Mouse (Mus musculus) cerebellum, adult 9-11 months (tissue): ENCODE data around the gene Ttc39b.

ENCODE experiments used
- DNase-seq: peaks from one replicate; pipeline ENCODE4 v3.0.0; 2022

The Ttc39b gene

GRCm38 (mm10) chr4:83323910-83324684 lies at the start of gene Ttc39b:
Ttc39b (minus strand) TSS chr4:83324255.
- peak; percentile 94 for DNase-seq

DNA sequence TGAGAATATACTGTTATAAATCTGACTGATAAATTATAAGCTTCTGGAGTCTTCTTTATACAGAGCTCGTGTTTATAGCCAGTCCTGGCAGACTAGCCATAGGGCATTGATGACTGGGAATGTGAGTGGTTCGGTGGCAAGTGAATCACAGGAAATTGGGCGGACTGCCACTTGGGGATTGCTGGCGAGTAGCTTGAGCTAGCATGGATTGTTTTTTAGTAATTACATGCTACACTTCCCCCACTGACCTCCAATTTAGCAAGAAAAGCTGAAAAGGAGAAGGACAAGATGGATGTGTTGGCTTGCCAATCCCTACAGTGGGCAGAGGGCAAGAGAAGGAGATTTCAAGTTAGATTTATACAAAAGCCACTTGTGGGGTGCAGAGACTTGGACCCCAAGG lies 49.3 kb upstream of the Ttc39b start:
- DNase-seq: no peak

GRCm38 (mm10) chr4:83357738-83358137 lies 33.7 kb upstream of the Ttc39b start:
- no peak for DNase-seq

DNA sequence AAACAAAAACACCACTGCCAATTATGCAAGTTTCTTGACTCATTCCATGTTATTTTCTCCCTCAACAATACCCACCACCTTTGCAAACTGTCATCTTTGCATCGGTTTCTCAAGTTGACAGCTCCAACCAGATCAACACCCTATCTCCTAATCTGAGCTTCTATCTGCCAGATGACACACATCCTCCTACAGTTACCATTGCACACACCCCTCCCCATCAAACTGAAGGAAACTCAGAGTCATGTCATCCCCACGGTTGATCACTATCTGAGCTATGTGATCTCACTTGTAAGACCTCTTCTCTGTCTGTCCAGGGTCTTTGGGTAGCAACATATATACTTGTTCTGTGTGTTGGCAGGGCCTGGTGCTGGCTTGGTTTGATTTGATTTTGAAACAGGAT lies 30.7 kb upstream of the Ttc39b start:
- DNase-seq: no peak

GRCm38 (mm10) chr4:83353949-83354348 lies 29.9 kb upstream of the Ttc39b start:
- DNase-seq: no peak

DNA sequence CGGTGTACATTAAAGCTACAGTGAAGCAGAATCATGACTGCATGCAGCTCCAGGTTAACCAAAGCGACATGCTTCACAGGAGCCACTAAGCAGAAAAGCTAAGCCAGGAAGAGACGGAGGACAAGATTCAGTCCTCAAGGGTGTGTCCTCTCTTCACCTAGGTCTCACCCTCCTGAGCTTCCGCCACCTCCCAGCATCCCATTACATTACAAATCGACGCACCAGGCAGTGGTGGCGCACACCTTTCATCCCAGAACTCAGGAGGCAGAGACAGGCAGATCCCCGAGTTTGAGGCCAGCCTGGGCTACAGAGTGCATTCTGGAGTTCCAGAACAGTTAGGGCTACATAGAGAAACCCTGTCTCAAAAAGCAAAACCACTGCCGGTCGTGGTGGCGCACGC lies 29.2 kb upstream of the Ttc39b start:
- DNase-seq: no peak

GRCm38 (mm10) chr4:83350719-83351118 lies 26.7 kb upstream of the Ttc39b start:
- peak; percentile 69 for DNase-seq

GRCm38 (mm10) chr4:83348970-83349369 lies 24.9 kb upstream of the Ttc39b start:
- DNase-seq: no peak

DNA sequence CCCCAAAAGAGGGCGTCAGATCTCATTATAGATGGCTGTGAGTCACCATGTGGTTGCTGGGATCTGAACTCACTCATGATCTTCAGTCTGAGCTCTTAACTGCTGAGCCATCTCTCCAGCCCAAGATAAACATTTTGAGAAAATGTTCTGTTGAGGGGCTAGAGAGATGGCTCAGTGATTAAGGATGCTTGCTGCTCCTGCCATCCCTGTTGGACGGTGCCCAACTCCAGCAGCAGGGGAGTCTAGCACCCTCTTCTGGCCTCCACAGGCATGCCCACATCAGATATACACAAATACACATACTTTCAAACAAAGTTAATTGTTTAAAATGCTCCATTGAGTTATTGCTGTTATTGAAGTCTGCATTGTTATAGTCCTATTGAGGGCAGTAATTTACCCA lies 19.8 kb upstream of the Ttc39b start:
- DNase-seq: no peak

- no peak for DNase-seq
These were observed 19.2 kb upstream of the Ttc39b start for GRCm38 (mm10) chr4:83343146-83343823.

DNA sequence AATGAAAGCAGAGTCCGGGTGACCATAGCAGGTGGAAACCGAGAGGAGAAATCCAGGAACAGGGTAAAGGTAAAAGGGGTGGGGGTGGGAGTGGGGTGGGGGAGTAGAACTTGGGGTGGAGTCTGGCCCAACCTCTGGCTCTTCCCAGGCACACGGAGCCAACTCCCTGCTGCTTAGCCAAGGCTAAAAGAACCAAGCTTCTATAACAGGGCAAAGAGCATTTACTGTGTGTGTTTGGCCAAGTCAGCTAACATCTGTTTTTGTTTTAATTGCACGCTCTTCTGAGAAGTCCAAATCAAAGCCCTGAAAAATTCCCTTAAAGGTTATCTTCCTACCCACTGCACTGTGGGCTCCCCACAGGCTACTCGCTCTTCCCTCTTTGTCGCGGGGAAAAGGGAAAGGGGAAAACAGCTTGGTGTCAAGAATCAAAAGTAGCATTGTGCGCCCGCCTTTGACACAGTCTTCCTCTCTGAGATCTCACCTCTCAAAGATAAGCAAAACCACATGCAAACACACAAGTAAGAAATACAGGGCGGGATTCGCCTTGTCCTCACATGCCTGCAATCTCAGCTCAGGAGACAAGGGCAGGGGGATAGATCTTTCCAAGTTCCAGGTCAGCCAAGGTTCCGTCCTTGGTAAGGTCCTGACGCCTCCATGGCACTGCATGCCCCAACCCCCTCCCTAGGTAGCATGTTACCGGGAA lies 18.4 kb upstream of the Ttc39b start:
- no peak for DNase-seq

- no peak for DNase-seq
These were observed 15.3 kb upstream of the Ttc39b start for GRCm38 (mm10) chr4:83339393-83339792.

GRCm38 (mm10) chr4:83337717-83338116 lies 13.7 kb upstream of the Ttc39b start:
- DNase-seq: no peak

DNA sequence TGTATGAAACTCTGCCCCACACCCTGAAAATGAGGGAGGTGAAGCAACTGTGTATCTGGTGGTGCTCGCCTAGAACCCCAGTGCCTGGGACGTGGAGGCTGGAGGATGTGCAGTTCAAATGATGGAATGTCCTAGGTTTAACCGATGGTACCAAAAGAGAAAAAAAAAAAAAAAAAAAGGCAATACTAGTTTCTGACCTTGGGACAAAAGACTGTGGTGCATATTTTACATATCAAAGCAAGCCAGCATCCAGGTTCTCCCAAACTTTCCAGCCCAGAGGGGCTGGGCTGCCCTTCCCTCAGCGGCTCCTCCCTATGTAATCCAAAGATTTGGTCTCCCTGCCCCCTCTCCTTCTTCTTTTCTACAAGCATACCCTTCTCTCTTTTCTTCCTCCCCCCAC lies 6.3 kb upstream of the Ttc39b start:
- no peak for DNase-seq

- DNase-seq: no peak
These were observed 5.6 kb upstream of the Ttc39b start for GRCm38 (mm10) chr4:83329615-83330014.

DNA sequence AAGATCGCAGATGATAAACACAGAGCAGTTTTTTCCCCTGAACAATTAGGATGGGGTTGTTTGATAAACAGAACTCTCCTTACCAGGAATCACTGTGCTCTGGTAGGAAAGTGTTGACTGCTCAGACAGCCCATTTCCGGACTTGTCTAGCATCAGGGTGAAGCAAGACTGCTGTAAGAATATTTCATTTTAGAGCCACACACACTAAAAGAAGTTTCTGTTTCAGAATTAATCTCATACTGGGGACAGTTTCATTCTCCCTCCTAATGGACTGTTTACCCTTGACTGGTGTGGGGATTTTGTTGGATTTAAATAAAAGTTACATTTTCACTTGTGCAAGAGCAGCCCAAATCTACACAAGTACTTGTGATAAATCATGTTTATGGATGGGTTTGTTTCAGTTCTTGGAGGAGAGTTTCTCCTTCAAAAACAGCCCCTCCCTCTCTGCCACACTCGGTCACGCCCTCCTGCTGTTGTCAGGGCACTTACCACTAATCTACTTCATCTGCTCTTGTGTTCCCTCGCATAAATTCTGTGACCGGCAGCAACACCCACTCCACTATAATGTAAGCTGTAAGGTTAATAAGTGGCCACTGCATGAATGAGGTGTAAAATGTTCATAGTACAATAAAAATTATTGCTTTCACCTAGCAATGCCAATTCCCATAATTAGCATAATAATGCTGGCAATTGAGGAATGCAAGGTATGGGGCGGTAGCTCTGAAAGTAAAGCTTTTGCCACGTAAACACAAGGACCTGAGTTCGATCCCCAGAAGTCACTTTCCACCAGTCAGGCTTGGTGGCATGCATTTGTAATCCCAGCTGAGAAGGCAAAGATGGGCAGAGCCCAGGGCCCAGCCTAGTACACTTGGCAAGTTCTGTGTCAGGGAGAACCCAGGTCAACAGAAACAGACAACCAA lies 4.2 kb upstream of the Ttc39b start:
- no peak for DNase-seq

- DNase-seq: no peak
These were observed 3.5 kb upstream of the Ttc39b start for GRCm38 (mm10) chr4:83327526-83327925.

GRCm38 (mm10) chr4:83325366-83325765 lies 1.3 kb upstream of the Ttc39b start:
- no peak for DNase-seq

DNA sequence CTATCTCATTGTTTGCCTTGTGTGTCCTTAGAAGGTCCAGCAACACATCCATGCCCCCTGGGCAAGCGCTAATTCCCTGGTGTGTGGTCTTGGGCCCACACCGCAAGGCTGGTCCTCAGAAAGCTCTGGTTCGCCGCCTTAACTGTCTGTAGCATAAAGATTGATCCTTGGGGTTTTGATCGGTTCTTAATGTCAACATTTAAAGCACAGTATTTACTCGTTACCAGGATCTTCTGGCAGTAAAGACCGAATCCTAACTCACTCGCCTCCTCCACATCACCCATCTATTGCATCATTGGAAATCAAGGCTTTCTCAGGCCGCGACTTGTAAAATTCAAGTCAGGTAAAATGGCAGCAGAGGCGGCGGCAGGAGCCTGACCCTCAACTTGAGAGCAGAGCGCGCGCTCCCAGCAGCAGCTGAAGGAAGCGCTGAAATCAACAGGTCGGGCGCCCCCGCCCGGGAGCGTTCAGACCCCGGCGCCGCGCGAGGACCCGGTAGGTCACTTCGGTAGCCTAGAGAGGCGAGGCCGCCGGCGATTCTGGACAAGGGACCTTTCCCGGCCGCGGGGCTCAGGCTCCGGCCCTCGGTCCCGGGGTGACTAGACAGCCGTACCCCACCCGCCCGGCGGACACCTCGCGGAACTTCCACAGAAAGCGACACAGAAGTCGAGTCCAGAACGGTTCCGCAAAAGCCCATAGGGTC lies 703 bp downstream of the Ttc39b start:
- peak; percentile 52 for DNase-seq

- DNase-seq: no peak
These were observed 4.3 kb downstream of the Ttc39b start for GRCm38 (mm10) chr4:83319736-83320135.

DNA sequence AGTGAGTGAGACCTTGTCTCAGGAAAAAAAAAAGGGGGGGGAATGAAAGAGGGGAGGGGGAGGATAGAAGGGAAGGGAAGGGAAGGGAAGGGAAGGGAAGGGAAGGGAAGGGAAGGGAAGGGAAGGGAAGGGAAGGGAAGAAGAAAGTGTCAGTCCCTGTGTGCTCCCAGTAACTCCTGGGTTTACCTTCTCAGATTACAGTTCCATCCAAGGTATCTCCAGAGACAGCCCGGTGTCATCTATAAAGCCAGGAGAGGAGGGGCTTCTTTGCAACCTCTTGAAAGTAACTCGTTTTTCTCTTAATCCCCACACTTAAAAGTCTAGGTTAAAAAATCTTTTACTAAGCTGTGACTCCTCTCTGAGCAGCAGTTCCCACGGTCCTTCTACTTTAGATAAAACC lies 5.3 kb downstream of the Ttc39b start:
- no peak for DNase-seq

DNA sequence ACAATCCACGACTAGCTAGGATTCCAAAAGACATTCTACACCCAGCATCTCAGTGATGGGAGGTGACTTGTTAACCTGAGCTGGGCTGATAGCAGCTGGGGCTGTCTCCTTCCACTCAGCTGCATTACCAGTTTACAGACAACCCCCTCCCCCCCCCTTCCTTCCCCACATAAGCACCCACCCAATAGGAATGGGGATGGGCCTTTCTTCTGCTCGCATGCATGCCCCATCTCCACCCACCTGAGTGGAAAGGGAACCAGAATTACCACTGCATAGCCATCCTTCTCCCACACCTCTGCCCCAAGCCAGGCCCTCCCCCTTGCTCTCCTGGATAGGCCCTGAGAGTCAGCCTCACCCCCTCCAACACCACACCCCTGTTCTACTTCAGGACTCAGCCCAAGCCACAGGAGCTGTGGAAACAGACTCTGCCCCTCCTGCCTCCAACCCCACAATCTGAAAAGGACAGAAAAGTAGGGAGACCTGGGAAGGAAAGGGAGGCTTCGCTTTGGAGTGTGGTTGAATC lies 6.2 kb downstream of the Ttc39b start:
- no peak for DNase-seq
